Mouse (Mus musculus) midbrain, embryonic 14.5 days (tissue): ENCODE results near the gene Olfr461. TPM values are rescaled to one million over a fixed set of nuclear protein-coding genes. Genes with fewer than 3 reads are reported as not detected.

ENCODE experiments used
- ATAC-seq: fragments of 200-750 bp; cut with Nextera tagmentation; 2 replicates; pipeline ENCODE4 v1.8.0; 2017; ENCODE audit warnings: moderate number of reproducible peaks, moderate library complexity; ENCODE audit not compliant: low FRiP score, low TSS enrichment
- DNase-seq: peaks from one replicate; pipeline ENCODE4 v3.0.0-alpha.2; 2015
- H3K27ac ChIP-seq: fragments of 300-500 bp; sonication (generic); replicated peaks from 2 replicates; pipeline ENCODE4 v1.5.1; 2014; ENCODE audit warnings: mild to moderate bottlenecking, low read depth, low read length, moderate library complexity
- H3K27me3 ChIP-seq: fragments of 300-500 bp; sonication (generic); 2 replicates; pipeline ENCODE4 v1.6.1; 2014; ENCODE audit warnings: low read length, control low read depth, mixed read lengths; ENCODE audit not compliant: control insufficient read depth, insufficient read depth
- H3K36me3 ChIP-seq: fragments of 300-500 bp; sonication (generic); 2 replicates; pipeline ENCODE4 v1.6.1; 2014; ENCODE audit warnings: low read length, control low read depth; ENCODE audit not compliant: control insufficient read depth, insufficient read depth
- H3K4me1 ChIP-seq: fragments of 300-500 bp; sonication (generic); 2 replicates; pipeline ENCODE4 v1.6.1; 2014; ENCODE audit warnings: mild to moderate bottlenecking, antibody characterized with exemption, low read length, control low read depth; ENCODE audit not compliant: control insufficient read depth, insufficient read depth
- H3K4me2 ChIP-seq: fragments of 300-500 bp; sonication (generic); 2 replicates; pipeline ENCODE4 v1.6.1; 2014; ENCODE audit warnings: mild to moderate bottlenecking, low read length, moderate library complexity
- H3K4me3 ChIP-seq: fragments of 300-500 bp; sonication (generic); replicated peaks from 2 replicates; pipeline ENCODE4 v1.5.1; 2014; ENCODE audit warnings: low read depth, low read length
- H3K9ac ChIP-seq: fragments of 300-500 bp; sonication (generic); replicated peaks from 2 replicates; pipeline ENCODE4 v1.6.1; 2014; ENCODE audit warnings: mild to moderate bottlenecking, low read length, moderate library complexity
- H3K9me3 ChIP-seq: fragments of 300-500 bp; sonication (generic); 2 replicates; pipeline ENCODE4 v1.6.1; 2016; ENCODE audit warnings: low read length, control low read depth, mixed read lengths; ENCODE audit not compliant: control insufficient read depth
- WGBS: fragments of 180-500 bp; shearing (Covaris S2); extraction: QIAGEN DNeasy Blood & Tissue Kit; methylation state at CpG from one replicate; pipeline ENCODE4 v1.1.7; 2014; 5-methylcytosine and 5-hydroxymethylcytosine counted together
- polyA plus RNA-seq: library from polyadenylated mRNA; unstranded; fragments of >200 nt; fragmentation: Nextera tagmentation; extraction: Ambion mirVana; gene quantifications from 2 replicates; pipeline ENCODE4 v1.2.1, GENCODE M21; 2014

Gene Olfr461
- polyA plus RNA-seq, 1 experiment from 2014 or later = 0.16 TPM

- H3K27me3 ChIP-seq = no peaks in the 10 kb centered on the region
- H3K9ac ChIP-seq = no peak overlapping the region
- H3K4me1 ChIP-seq = no peaks in the 10 kb centered on the region
- H3K27ac ChIP-seq = no peak overlapping the region
- no peaks in the 10 kb centered on the region for H3K9me3 ChIP-seq
- H3K4me2 ChIP-seq = no peak overlapping the region
- 81% methylated on average over 10 of the region's 10 CpGs for WGBS
- H3K4me3 ChIP-seq = no peak overlapping the region
- ATAC-seq (no peak), DNase-seq (no peak)
- H3K36me3 ChIP-seq = no peaks in the 10 kb centered on the region
These were observed 10.2 kb downstream of the Olfr461 start for GRCm38 (mm10) chr6:40544690-40545089.

DNA sequence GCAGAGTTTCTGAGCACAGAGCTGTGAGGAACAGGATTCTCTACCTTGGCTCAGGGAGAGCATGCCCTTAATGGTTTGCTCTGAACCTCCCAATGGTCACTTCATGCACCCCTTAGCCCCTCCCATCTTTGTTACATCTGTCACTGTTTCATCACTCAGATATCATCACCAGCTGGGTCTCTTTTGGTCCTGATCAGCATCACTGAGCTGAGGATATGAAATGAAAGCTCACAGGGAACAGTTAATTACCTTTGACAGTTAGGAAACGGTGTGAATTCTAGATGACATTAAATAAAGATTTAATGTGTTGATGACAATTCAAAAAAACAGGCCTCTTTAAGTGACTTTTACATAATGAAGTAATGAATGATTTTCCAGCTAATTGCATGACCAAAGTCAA is 35.4 kb downstream of the Olfr461 start, which contains the start of gene Prss37:
Gene Prss37, minus strand, starts transcription at position 101 of the 400 bp plus-strand sequence.
- ATAC-seq (no peak), DNase-seq (no peak)
- WGBS = 81% methylated on average over 1 of the region's 1 CpGs

DNA sequence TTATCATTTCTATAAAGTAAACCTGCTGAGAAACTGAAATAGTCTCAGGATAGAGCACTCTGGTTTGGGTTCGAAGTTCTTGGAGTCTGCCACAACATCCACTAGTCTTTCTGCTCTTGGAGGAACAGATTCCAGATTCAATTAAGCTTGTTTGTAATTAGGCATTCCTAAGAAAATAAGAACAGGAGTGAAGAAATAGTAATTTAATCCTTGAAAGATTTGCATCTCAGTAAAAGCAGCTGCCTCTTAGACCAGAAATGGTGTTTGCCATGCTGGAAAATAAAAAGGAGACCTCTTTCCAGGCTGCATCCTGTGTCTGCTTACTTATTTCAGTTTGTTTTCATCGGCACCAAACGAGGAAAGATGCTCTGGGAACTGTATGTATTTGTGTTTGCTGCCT is 61.6 kb downstream of the Olfr461 start, which contains the start of gene Tas2r108:
Gene Tas2r108, plus strand, starts transcription at position 301 of the 400 bp plus-strand sequence.
- ATAC-seq (no peak), DNase-seq (no peak)
- Histone ChIP-seq H3K4me2 (no peak within 1 kb of the TSS), H3K27ac (no peak within 1 kb of the TSS), H3K36me3 (no peaks in the 10 kb centered on the region), H3K4me3 (no peak within 1 kb of the TSS), H3K9me3 (no peaks in the 10 kb centered on the region), H3K4me1 (no peaks in the 10 kb centered on the region), H3K9ac (no peak within 1 kb of the TSS), H3K27me3 (no peaks in the 10 kb centered on the region)
- WGBS = 90% methylated on average over 3 of the region's 3 CpGs

More for the DNA sequence above, 35.4 kb downstream of the Olfr461 start, which contains the start of gene Prss37:
- H3K9me3 ChIP-seq = no peaks in the 10 kb centered on the region
- no peak within 1 kb of the TSS for H3K4me2 ChIP-seq
- no peaks in the 10 kb centered on the region for H3K36me3 ChIP-seq
- no peaks in the 10 kb centered on the region for H3K27me3 ChIP-seq
- no peak within 1 kb of the TSS for H3K9ac ChIP-seq
- H3K4me1 ChIP-seq = no peaks in the 10 kb centered on the region
- no peak within 1 kb of the TSS for H3K27ac ChIP-seq
- no peak within 1 kb of the TSS for H3K4me3 ChIP-seq

Other genes starting within 250 kb of the Olfr461 start
- gene Agk, start 229.9 kb downstream of the Olfr461 start, polyA plus RNA-seq = 55.7 and 59.4 TPM in 2 replicates
- gene E330009J07Rik, start 118.9 kb downstream of the Olfr461 start, polyA plus RNA-seq = 13.7 and 14.7 TPM in 2 replicates
- gene Wee2, start 116.0 kb downstream of the Olfr461 start, polyA plus RNA-seq = 0.09 and 0.14 TPM in 2 replicates
- gene Ssbp1, start 83.7 kb downstream of the Olfr461 start, polyA plus RNA-seq = 107 TPM in 2 replicates
- not detected in 2 replicates for gene Tas2r137, start 63.8 kb downstream of the Olfr461 start, polyA plus RNA-seq
- 0.45 TPM in 1 of 2 replicates, not detected in the other for gene Tas2r108, start 61.5 kb downstream of the Olfr461 start, polyA plus RNA-seq
- not detected in 2 replicates for gene Prss37, start 35.5 kb downstream of the Olfr461 start, polyA plus RNA-seq
- gene Olfr460, start 14.4 kb upstream of the Olfr461 start, polyA plus RNA-seq = not detected in 2 replicates
- 0.11 and 1.1 TPM in 2 replicates for gene Clec5a, start 30.8 kb upstream of the Olfr461 start, polyA plus RNA-seq
- not detected in 2 replicates for gene Tas2r138, start 58.3 kb upstream of the Olfr461 start, polyA plus RNA-seq
- not detected in 2 replicates for gene Mgam, start 73.8 kb upstream of the Olfr461 start, polyA plus RNA-seq